Mouse (Mus musculus): ENCODE measurements at regions not wholly inside any gene's neighbourhood (a gene's known extent, or its start where the extent isn't known, plus 50 kb on each side); places are given as distances from the start of the nearest gene placed in this dataset.
A peak's percentile ranks its signal among the peaks of the same experiment; 100 is the strongest.

DNA sequence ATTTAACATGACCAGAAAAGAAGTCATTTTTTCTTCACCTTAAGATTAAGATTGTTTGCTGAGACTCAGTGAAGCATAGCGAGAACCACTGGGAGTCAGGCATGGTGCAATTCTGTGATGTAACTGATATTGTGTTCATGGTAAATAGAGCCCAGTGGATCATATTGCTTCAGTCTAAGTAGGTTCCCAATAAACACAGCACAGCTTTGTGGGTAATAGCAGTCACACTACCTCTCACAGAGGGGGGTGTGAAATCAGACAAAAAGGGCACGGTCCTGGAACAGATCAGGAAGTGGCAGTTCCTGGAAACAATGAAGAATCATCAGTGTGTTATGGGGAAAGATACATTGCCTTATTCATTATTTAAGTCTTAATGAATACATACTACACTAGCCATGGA, 84.1 kb upstream of the Nampt start:
- no peak for DNase-seq (ENCODE audit: low spot score in 2 of 2)

DNA sequence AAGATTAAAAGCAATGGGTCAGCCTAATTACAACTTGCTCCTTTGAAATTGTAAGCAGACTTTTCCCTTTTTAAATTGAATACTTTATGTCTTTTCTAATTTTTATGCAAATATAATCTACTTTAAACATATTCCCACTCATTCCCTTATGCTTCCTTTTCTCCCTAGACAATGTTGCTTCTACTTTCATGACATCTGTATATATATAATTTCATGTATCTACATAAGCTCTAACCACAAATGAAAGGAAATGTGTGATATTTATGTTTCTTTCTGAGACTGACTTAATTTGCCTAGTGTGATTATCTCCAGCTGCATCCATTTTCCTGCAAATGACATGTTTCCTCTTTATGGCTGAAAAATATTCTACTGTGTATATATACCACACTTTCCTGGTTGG, 77.9 kb upstream of the Nampt start:
- DNase-seq (ENCODE audit: low spot score in 2 of 2): no peak

DNA sequence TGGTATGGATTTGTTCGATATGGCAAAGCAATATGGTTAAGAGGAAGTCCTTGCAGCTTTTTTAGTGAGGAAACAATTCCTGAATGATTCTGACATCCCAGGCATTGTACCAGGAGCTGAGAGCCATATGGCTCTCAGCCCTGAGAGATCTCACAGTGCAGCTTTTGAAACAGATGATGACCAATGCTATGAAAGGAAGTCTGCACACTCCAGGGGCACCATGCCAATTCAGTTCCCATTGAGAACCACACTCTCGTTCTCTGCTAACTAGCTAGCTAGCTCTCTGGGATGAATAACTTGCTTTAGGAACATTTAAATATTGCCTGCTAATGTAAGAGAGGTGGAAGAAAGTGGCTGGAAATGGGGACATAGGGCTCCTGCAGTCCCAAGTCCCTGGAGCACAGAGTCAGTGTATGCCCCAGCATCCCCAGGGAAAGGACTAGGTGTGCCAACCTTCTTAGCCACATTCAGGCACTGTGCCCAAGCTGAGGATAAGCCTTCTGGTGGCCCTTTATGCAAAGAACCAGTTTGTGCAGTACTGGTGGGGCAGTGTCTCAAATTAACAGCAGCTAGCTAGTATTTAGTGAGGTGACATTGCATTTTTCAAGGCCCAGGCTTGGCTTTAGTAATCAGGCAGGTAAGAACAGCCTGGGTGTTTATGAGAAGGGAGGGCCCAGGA, 61.8 kb upstream of the Nampt start:
- peak; percentile 22 to 36 for DNase-seq (ENCODE audit: low spot score in 2 of 2)

DNA sequence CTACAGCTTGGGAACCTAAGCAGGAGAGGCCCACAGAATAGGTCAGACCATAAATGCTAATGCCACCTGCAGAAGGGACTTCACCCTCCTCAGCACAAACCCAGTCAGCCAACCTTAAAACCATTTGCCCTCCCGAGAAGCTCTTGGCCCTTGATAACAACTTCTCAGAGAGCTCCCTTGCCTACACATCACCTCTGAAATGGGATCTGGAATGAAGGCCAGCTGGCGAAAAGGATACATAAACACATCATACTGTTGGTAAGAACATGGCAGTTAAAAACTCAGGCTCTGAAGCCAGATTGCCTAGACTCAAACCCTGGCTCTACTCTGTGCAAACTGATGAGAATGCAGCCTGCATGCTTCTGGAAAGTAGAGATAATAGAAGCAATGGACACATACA, 61.2 kb upstream of the Nampt start:
- no peak for DNase-seq (ENCODE audit: low spot score in 2 of 2)

DNA sequence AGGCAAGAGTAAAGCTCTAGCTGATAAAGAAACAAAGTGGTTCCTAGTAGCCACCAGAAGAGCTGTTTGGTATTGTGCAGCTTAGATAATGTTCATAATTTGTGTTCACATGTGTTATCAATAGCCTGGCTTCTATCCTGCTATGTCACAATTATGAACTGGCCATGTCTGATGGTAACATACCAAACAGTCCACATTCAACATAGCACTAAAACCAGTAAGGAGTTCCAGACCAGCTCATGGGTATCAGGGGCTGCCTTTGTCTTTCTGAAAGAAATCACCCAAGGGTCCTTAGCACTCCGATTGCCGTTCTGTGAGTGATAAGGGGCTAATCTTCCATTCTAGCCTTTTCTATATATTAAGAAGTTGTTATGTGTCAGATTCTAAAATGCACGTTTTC, 58.7 kb upstream of the Nampt start:
- no peak for DNase-seq (ENCODE audit: low spot score in 2 of 2)

DNA sequence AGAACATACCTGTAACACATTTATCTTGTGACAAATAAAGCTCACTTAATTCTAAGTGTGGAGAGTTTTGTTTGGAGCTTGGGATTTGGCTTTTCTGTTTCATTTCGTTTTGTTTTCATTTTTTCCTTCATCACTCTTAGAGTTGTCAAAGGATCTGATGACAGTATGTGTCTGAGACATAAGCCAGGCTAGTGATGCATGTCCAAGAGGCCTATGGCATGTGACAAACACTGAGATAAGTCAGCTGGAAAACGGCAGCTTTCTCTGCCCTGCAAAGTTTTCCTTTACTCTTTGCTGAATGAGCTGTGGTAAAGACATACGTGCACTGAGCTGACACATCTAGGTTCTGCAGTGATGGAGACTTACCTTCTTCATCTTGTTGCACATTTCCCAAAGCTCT, 58.3 kb upstream of the Nampt start:
- DNase-seq (ENCODE audit: low spot score in 2 of 2): no peak

DNA sequence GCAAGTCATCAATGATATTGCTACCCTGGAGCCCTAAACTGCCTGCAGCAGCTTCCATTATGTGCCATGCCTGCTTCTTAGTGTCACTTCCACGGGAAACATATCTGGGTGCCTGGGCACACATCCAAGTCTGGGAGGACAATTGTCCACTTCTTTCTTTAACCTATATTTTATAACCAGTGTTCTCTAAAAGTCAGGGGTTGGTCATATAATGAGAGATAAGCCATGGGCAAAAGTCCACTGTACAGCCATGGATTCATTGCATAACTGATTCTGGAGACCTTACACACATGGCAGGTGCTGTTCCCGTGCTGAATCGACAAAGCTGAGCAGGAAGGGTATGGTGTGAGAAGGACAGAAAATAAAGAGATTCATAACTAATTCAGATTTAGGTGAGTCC, 55.1 kb upstream of the Nampt start:
- DNase-seq (ENCODE audit: low spot score in 2 of 2): no peak

DNA sequence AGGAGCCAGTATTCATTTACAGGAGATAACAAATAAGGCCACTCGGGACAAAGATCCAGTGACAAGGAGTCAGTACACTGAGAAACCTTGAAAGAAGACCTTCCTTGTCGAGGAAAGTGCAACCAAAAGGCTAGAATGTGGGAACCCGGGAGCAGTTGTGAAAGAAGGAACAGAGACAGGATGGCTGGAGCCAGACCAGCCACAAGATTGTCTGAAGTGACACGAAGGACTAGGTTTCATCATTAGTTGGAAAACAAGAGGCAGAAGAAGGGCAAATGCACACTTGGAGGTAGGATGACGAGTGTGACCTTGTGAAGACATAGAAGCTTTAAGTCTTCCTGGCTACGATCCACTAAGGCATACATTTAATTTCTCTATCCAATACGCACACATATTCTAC, 54.6 kb upstream of the Nampt start:
- no peak for DNase-seq (ENCODE audit: low spot score in 2 of 2)

DNA sequence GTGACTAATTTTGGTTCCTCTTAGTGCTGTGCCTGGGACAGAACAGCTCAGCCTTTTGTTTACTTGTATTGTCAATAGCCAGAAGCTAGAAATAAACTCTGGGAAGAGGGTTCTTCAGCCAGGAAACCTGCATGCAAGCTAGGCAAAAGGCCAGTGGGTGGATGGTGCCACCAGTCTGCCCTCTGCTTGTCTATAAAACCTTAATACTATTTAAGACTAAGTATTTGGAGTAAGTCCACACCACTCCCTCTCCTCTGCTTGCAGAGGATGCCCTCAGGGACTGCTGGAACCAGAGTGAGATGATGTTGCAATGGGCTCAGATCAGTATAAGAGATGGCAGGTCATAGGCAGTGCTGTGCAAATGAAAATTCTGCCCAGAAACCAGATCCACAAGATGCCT, 53.5 kb upstream of the Nampt start:
- no peak for DNase-seq (ENCODE audit: low spot score in 2 of 2)

DNA sequence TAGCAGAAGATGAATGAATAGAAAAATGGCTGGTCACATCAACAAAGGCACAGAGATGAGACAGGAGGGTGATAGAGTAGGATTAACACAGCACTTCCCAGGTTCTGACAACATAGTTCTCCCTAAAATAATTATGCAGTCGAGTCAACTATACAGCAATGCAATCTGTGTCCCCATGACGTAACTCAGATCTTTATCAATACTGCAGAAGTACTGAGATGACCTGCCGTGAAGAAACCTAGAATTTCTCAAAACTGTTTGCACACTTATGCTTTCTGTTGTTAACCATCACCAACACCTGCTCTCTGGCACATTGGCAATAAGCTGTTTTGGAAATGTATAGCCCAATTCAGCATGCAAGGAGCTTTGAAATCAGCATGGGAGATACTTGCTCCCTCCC, 52.8 kb upstream of the Nampt start:
- DNase-seq (ENCODE audit: low spot score in 2 of 2): no peak

DNA sequence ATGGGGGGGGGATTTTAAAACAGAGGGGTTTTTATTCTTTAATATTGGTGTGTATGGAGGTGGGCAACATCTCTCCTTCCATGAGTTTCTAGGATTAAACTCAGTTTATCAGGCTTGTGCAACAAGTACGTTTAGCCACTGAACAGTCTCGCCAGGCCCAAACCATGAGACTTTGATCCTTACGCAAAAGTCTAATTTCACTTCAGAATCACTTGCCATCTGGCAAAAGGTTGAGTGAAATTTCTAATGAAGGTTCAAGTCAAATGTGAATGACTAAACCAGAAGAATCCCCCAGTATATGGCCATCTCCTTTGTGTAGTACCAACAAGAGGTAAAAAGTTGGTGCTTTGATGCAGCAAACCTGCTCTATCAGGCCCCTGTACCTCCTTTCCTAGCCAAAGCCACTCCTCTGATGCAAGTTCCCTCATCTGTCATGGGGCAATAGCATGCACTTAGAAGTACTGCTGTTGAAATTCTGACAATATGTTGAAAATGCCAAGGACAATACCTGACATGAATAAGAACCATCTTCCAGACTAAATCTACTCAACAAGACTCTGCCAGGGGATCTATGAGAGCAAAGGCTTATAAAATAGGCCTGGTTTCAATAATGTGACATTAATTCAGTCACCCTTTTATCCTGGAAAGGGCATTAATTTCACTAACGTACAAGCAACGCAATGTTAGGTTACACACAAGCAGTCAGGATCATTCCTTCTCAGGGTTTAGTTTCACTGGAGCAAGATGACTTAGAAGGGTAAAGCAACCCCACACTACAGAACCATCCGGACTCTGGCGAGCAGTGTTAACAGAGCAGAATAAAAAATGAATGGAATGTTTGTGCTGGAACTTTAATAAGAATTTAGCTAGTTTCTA, 51.9 kb upstream of the Nampt start:
- no peak for DNase-seq (ENCODE audit: low spot score in 2 of 2)

DNA sequence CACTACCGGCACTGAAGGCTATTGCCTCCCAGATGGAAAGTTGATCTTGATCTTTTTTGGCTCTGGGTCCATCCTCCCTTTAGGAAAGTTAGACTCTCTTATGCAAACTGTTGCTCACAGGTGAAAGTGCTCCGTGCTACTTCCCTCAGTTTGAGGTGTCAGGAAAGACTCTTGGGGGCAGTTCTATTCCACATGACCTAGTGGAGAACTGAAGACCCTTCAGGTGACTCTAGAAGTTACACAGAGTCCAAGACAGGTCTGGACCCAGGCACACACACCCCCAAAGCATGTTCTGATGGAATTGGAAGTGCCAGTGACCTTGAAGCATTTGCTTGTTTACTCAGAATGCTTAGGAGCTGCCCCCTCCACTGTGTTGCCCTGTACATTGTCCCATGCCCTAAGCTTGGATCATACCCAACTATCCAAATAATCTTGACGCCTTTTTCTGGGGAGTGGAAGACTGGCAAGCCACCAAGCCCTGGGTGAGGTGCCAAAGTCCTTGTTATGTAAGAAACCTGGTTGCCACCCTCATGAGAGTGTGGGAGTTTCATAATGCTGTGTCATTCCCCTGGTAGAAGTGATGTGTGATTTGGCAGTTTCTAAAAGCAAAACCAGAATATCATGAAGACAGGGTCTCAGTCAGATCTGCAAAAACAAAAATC, 51.1 kb upstream of the Nampt start:
- DNase-seq (ENCODE audit: low spot score in 2 of 2): peak; percentile 8 to 42

DNA sequence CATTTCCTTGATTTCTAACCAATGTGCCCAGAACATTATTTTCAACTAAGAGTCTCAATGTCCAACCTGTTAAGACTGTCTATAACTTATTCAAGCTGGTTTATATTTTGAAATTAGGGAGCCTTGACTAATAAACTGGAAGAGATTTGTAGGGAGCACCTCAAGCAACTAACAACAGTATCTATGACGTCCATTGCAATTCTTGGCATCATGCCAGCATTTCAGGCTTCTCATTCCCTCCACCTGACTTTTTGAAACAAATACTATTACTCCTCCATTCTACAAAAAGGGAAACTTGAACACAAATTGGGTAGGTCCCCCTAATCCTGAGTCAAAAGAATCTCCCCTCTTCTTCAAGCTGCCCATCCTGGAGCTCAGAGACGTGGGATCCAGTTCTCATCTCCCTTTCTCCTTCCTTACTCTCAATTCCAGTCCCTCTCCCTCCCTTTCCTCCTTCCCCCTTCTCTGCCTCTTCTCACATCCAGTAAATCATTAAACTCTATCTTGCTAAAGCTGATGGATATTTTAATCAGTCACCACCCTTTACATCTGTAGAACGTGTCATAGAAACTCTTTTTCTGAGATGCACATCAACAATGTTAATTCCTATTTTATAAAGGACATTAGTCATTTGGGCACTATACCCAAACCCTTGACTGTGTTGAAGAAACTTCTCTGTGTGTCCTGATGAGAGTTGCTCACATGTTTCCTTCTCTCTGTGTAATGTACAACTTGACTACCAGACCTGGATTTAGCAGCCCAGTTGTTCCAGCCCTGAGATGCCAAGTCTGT, 50.4 kb upstream of the Nampt start:
- no peak for DNase-seq (ENCODE audit: low spot score in 2 of 2)

Data from right cerebral cortex, adult 2 months (tissue).